Mouse (Mus musculus): Measurements from ENCODE around the gene Ifi214. TPM values are rescaled to one million over a fixed set of nuclear protein-coding genes. Genes with fewer than 3 reads are reported as not detected.
"Not testable (repeated sequence)": the region's sequence is repeated elsewhere in the genome, so short reads cannot be mapped to it uniquely, and the experiment has no call there.

Gene Ifi214
- not detected for total RNA-seq (2021)
- long read RNA-seq, experiment 1, result 0 reads
- long read RNA-seq, experiment 2, result 0 reads

GRCm38 (mm10) chr1:173535791-173536190 lies at the start of gene Ifi214:
Gene Ifi214 (minus strand): TSS chr1:173535957.
- H3K4me3 ChIP-seq; H3K27ac ChIP-seq; DNase-seq (ENCODE audit: low spot score in 2 of 2): not testable (repeated sequence)

DNA sequence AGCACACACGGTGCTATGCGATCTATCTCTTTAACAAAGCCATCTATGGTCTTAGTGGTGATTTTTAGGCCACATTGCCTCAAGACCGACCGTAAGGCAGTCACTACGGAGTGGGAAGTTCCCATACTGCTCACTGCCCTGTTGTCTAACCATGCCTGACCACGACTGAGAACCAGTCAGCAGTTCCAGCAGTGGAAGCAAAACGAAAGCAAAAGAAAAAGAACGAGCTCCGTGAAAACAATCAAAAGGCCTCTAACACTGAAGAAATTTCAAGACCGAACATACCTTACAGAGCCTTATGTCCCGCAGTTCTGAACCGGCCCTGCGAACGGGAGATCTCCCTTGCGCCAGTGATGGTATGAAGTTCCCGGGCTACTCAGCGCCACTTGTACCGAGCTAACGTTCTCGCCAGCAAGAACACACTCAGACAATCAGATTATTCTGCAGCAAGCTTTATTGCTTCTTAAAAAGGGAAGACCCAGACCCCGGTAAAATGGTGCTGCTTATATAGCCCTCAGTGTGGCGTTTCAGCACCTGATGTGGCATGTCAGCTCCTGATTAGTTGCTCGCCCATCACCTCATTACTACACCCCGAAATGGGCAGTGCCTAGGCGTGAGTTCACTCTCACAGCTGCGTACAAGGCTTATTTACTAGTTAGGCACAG lies 44.3 kb upstream of the Ifi214 start:
- H3K4me3 ChIP-seq, result no peak overlapping the region
- DNase-seq (ENCODE audit: low spot score in 2 of 2), result no peak
- H3K27ac ChIP-seq, result no peak overlapping the region
- TF ChIP-seq CTCF (conservative IDR thresholded peaks at IDR 0.05), result no peak

GRCm38 (mm10) chr1:173579079-173579478 lies 43.3 kb upstream of the Ifi214 start:
- Histone ChIP-seq H3K4me3 (no peak overlapping the region), H3K27ac (no peak overlapping the region)
- DNase-seq (ENCODE audit: low spot score in 2 of 2), result no peak
- TF ChIP-seq CTCF (conservative IDR thresholded peaks at IDR 0.05), result no peak

DNA sequence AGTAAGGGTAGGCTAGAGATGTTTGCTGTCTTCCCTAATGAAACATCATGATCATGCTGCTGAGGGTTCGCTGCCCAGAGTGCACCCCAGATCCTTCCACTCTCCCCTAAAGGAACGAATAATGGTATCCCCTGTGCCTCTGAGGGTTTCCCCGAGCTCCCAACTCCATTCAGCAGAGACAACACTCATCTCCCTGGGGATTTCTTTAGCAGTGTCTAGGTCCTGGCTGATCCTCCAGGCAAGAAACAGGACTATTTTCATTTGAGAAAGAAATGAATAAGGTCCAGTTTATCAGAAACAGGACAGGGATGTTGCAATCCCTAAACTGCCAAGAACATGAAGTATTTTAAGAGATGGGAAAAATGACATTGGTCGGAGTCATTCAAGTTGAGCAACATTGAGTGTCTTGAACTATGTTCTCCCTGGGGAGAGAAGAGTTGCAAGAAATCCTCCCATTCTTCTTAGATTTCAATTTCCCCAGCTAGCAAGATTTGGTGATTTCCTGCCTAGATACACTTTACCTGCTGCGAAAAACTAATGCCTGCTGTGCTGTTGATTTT lies 14.8 kb upstream of the Ifi214 start:
- H3K4me3 ChIP-seq; DNase-seq (ENCODE audit: low spot score in 2 of 2); H3K27ac ChIP-seq: not testable (repeated sequence)

DNA sequence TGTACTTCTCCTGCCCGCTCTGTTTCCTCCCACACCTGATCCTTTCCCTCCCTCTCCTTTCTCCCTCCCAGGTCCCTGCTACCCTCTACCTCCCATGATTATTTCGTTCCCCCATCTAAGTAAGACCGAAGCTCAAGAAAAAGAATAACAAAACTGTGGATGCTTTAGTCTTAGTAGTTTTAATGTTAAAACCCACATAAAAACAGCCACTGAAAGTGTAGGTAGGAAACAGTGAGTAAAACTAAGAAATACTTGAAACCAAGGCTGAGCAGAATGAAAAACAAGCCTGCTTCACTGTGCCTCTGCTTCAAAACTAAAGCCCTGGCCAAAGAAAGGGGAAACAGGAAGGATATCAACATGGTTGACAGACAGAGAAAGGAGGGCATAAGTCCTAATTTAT lies 13.0 kb upstream of the Ifi214 start:
- not testable (repeated sequence) for H3K4me3 ChIP-seq; DNase-seq (ENCODE audit: low spot score in 2 of 2); H3K27ac ChIP-seq

DNA sequence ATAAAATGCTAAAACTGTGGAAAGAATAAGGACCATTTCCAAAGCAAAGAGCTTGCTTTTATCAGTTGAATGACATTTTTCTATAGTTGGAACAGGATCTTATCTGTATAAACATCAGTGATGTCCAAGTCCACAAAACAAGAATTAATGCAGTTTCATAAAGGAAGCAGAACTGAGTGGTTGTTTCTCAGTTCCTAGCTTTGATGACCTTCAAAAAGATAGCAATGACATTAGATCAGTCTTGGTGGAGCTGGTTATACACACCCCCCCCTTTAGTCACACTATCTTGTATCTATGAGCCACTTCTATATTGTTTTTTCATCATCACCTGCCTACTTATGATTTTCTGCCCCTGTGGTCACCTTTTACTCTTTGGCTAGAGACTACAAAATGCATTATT lies 14.3 kb downstream of the Ifi214 start:
- no peak overlapping the region for H3K27ac ChIP-seq
- no peak for TF ChIP-seq CTCF (conservative IDR thresholded peaks at IDR 0.05)
- no peak overlapping the region for H3K4me3 ChIP-seq
- DNase-seq (ENCODE audit: low spot score in 2 of 2), result no peak

DNA sequence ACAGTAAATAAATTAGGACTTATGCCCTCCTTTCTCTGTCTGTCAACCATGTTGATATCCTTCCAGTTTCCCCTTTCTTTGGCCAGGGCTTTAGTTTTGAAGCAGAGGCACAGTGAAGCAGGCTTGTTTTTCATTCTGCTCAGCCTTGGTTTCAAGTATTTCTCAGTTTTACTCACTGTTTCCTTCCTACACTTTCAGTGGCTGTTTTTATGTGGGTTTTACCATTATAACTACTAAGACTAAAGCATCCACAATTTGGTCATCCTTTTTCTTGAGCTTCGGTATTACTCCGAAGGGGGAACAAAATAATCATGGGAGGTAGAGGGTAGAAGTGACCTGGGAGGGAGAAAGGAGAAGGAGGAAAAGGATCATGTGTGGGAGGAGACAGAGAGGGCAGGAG lies 25.2 kb downstream of the Ifi214 start:
- H3K4me3 ChIP-seq; DNase-seq (ENCODE audit: low spot score in 2 of 2): not testable (repeated sequence)

DNA sequence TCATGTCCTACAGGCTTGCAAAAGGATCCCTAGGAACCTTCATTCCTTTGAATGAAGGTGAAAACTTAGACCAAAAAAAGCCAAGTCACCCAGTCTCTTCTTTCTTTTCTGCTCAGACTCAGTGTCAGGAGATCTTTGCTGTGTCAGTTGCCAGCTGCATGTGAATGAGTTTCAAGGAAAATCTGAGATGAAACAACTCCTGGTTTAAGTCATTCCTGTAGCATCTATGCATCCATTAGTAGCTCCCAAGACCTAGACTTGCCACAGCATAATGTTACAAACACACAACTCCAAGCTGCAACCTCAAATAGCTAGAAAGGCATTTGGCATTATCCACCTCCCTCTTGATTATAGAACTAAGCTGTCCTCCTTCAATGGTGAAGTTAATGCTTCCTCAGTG lies 44.3 kb downstream of the Ifi214 start:
- not testable (repeated sequence) for DNase-seq (ENCODE audit: low spot score in 2 of 2)

More for the DNA sequence above, 25.2 kb downstream of the Ifi214 start:
- H3K27ac ChIP-seq, result not testable (repeated sequence)

GRCm38 (mm10) chr1:173490812-173491480 lies 44.8 kb downstream of the Ifi214 start, which contains the start of gene Ifi206:
Gene Ifi206 (minus strand): TSS chr1:173491041.
- not testable (repeated sequence) for H3K4me3 ChIP-seq; DNase-seq (ENCODE audit: low spot score in 2 of 2); H3K27ac ChIP-seq

More for the DNA sequence above, 44.3 kb downstream of the Ifi214 start:
- not testable (repeated sequence) for H3K27ac ChIP-seq, H3K4me3 ChIP-seq

DNA sequence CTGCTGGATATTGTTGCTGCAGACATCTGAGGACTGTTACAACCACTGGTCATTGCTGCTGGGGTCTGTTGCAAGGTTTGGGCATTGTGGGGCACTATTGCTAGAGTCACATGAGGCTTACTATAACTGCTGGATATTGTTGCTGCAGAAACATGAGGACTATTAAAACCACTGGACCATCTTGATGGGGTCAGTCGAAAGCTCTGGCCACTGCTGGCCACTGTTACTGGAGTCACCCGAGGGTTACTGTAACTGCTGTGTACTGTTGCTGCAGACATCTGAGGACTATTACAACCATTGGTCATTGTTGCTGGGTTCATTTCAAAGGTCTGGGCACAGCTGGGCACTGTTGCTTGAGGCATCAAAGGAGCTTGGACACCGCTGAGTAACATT lies 54.6 kb downstream of the Ifi214 start:
- H3K4me3 ChIP-seq; DNase-seq (ENCODE audit: low spot score in 2 of 2); H3K27ac ChIP-seq: not testable (repeated sequence)

DNA sequence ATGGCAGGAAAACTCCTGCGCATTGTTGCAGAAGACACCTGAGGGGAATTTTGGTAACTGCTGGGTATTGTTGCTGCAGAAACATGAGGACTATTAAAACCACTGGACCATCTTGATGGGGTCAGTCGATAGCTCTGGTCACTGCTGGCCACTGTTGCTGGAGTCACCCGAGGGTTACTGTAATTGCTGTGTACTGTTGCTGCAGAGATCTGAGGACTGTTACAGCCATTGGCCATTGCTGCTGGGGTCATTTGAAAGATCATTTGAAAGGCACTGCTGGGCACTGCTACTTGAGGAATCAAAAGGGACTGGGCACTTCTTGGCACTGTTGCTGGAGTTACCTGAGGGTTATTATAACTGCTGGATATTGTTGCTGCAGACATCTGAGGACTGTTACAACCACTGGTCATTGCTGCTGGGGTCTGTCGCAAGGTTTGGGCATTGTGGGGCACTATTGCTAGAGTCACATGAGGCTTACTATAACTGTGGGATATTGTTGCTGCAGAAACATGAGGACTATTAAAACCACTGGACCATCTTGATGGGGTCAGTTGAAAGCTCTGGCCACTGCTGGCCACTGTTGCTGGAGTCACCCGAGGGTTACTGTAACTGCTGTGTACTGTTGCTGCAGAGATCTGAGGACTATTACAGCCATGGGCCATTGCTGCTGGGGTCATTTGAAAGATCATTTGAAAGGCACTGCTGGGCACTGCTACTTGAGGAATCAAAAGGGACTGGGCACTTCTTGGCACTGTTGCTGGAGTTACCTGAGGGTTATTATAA lies 55.2 kb downstream of the Ifi214 start:
- not testable (repeated sequence) for H3K4me3 ChIP-seq; DNase-seq (ENCODE audit: low spot score in 2 of 2)

More for the DNA sequence above, 55.2 kb downstream of the Ifi214 start:
- not testable (repeated sequence) for H3K27ac ChIP-seq

Small RNA genes within 50 kb of the gene (microRNA-seq; reads per million reads assigned to microRNA genes)
- gene Gm44481, result 0 reads per million in 2 experiments

Other genes starting within 250 kb of the Ifi214 start
- 10 to 100 TPM; 64.5 to 65.9 TPM for gene Ackr1, start 202.2 kb downstream of the Ifi214 start, total RNA-seq (2021)
- 1 to 10 TPM; 2.0 to 3.7 TPM for gene Aim2, start 185.1 kb downstream of the Ifi214 start, total RNA-seq (2021)
- 100 to 1,000 TPM; 394 to 402 TPM for gene Cadm3, start 168.3 kb downstream of the Ifi214 start, total RNA-seq (2021)
- not detected for gene Ifi206, start 44.9 kb downstream of the Ifi214 start, total RNA-seq (2021)
- gene Ifi213, start 63.3 kb upstream of the Ifi214 start, total RNA-seq (2021), result not detected
- gene Ifi209, start 95.0 kb upstream of the Ifi214 start, total RNA-seq (2021), result not detected
- not detected for gene Ifi208, start 137.7 kb upstream of the Ifi214 start, total RNA-seq (2021)
- gene Ifi207, start 205.8 kb upstream of the Ifi214 start, total RNA-seq (2021), result under 1 TPM; 0.12 to 0.20 TPM
- gene Ifi204, start 231.0 kb upstream of the Ifi214 start, total RNA-seq (2021), result under 1 TPM; 0.26 to 0.27 TPM

Measured in layer of hippocampus, adult 2 months (tissue).